Mouse (Mus musculus): ENCODE results near the gene Angpt4.

DNA sequence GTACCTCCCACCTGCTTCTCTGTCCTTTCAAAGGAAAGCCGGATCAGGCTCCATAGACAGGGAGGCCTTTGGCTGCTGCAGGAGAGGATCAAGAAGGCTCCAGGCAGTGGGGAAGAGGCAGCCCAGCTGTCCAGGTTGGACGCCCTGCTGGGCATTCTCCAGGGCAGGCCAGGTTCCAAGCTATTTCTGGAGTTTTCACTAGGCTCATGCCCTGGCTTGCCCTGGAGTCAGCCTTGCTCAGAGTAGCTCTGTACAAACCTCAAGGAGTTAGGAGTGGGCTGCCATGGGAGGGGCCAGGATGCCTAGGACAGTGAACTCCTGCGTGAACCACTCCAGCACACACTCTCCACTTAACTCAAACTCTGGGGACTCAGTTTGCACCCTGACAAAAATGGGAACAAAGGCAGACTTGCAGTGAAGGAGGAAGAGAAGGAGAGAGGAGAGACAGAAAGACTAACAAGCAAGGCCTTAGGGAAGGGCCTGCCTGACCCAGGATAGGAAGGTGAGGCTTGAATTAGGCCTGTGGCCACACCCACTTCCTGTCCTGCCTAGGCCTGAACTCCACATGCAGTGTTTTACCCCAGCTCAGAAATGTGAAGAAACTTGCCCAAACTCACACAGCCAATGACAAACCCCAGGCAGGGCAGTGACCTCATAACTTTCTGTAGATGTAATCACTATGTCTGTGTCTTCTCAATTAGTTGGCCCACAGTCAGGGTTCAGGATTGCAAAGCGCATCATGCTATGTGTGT is 66.9 kb downstream of the Angpt4 start:
- TF ChIP-seq POLR2A (IDR thresholded peaks at IDR 0.05; ENCODE audit: control insufficient read depth, extremely low read depth, insufficient read depth, low read length, poor library complexity): no peak
- no peak for TF ChIP-seq CTCF (IDR thresholded peaks at IDR 0.05; ENCODE audit: borderline replicate concordance, control insufficient read depth, extremely low read depth, insufficient read depth, low read length, poor library complexity)

All from thymus, adult 2 months (tissue).